Mouse (Mus musculus): ENCODE results near the gene Stx12. TPM values are rescaled to one million over a fixed set of nuclear protein-coding genes. Genes with fewer than 3 reads are reported as not detected.

Stx12 gene
- polyA plus RNA-seq, 1 experiment from 2014 or later, result 74.5 TPM

DNA sequence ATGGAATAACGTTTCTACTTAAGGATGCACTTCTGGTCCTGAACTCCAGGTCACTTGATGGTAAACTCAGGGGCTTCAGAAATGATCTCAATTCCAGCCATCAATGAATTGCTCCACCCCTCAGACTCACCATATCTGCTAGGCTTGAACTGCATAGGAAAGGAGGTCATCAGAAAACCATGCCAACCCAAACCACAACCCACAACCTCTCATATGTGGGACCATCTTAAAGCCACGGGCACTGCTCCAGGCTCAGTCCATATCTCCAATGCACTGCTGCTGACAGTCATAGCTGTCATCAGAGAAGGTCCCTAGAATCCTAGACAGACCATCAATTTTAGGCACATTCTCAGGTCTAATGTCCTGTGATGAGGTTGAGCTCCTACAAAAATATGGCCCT lies 19.8 kb upstream of the Stx12 start:
- Histone ChIP-seq H3K9me3 (no peaks in the 10 kb centered on the region), H3K36me3 (peaks cover 82% of the 10 kb centered on the region), H3K4me3 (no peak overlapping the region), H3K4me1 (replicated peaks) (no peaks in the 10 kb centered on the region; the same call in 1 of the 2 replicates), H3K27me3 (ENCODE audit: insufficient read depth, poor library complexity, severe bottlenecking) (no peaks in the 10 kb centered on the region), H3K27ac (no peak overlapping the region)
- DNase-seq (ENCODE audit: low spot score), result no peak
- WGBS, result 93% methylated on average over 2 of the region's 2 CpGs

DNA sequence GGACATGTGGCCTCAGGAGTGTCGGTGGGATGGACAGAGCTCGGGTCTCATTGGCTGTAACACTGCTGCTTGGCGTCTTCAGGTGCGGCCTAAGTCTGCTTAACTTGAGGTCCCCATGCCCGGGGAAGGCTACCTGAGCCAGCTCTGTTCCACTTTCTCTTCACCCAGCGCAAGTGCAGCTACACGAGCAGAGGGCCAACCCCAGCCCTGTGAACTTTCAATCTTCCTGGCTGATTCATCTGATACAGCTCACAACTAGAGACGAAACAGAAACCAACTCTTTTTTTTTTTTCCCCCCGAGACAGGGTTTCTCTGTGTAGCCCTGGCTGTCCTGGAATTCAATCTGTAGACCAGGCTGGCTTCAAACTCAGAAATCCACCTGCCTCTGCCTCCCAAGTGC lies 13.9 kb upstream of the Stx12 start:
- H3K36me3 ChIP-seq, result peaks cover 36% of the 10 kb centered on the region
- H3K4me3 ChIP-seq, result no peak overlapping the region
- WGBS, result 89% methylated on average over 9 of the region's 9 CpGs
- peaks cover 4% of the 10 kb centered on the region; the same call in 1 of the 2 replicates for H3K27me3 ChIP-seq (ENCODE audit: insufficient read depth, poor library complexity, severe bottlenecking)
- DNase-seq (ENCODE audit: low spot score), result no peak
- no peak overlapping the region for H3K27ac ChIP-seq
- no peaks in the 10 kb centered on the region for H3K9me3 ChIP-seq
- no peaks in the 10 kb centered on the region for H3K4me1 ChIP-seq (replicated peaks)

GRCm38 (mm10) chr4:132894402-132894801 lies 10.1 kb upstream of the Stx12 start:
- Histone ChIP-seq H3K4me3 (no peak overlapping the region), H3K4me1 (replicated peaks) (no peaks in the 10 kb centered on the region), H3K36me3 (no peaks in the 10 kb centered on the region), H3K27ac (no peak overlapping the region), H3K9me3 (no peaks in the 10 kb centered on the region), H3K27me3 (ENCODE audit: insufficient read depth, poor library complexity, severe bottlenecking) (peaks cover 4% of the 10 kb centered on the region; the same call in 1 of the 2 replicates)
- 20% methylated on average over 7 of the region's 7 CpGs for WGBS
- no peak for DNase-seq (ENCODE audit: low spot score)

GRCm38 (mm10) chr4:132884844-132885374 lies 600 bp upstream of the Stx12 start:
- H3K4me1 ChIP-seq (replicated peaks), result peaks cover 26% of the 10 kb centered on the region
- no peak for DNase-seq (ENCODE audit: low spot score)
- peaks cover 11% of the 10 kb centered on the region for H3K36me3 ChIP-seq
- H3K9me3 ChIP-seq, result no peaks in the 10 kb centered on the region
- H3K4me3 ChIP-seq, result peak overlapping the region; percentile 87
- no peaks in the 10 kb centered on the region for H3K27me3 ChIP-seq (ENCODE audit: insufficient read depth, poor library complexity, severe bottlenecking)
- H3K27ac ChIP-seq, result peak overlapping the region; percentile 94
- 17% methylated on average over 9 of the region's 9 CpGs for WGBS

- no peak for DNase-seq (ENCODE audit: low spot score)
- Histone ChIP-seq H3K4me3 (peak overlapping the region; percentile 87), H3K27me3 (ENCODE audit: insufficient read depth, poor library complexity, severe bottlenecking) (no peaks in the 10 kb centered on the region), H3K27ac (peak overlapping the region; percentile 94), H3K36me3 (peaks cover 16% of the 10 kb centered on the region), H3K4me1 (replicated peaks) (peaks cover 26% of the 10 kb centered on the region), H3K9me3 (no peaks in the 10 kb centered on the region)
- 7% methylated on average over 21 of the region's 21 CpGs for WGBS
These were observed 697 bp downstream of the Stx12 start for GRCm38 (mm10) chr4:132883561-132884063.

GRCm38 (mm10) chr4:132874363-132875097 lies 9.8 kb downstream of the Stx12 start:
- 93% methylated on average over 7 of the region's 7 CpGs for WGBS
- no peaks in the 10 kb centered on the region for H3K4me1 ChIP-seq (replicated peaks)
- DNase-seq (ENCODE audit: low spot score), result no peak

DNA sequence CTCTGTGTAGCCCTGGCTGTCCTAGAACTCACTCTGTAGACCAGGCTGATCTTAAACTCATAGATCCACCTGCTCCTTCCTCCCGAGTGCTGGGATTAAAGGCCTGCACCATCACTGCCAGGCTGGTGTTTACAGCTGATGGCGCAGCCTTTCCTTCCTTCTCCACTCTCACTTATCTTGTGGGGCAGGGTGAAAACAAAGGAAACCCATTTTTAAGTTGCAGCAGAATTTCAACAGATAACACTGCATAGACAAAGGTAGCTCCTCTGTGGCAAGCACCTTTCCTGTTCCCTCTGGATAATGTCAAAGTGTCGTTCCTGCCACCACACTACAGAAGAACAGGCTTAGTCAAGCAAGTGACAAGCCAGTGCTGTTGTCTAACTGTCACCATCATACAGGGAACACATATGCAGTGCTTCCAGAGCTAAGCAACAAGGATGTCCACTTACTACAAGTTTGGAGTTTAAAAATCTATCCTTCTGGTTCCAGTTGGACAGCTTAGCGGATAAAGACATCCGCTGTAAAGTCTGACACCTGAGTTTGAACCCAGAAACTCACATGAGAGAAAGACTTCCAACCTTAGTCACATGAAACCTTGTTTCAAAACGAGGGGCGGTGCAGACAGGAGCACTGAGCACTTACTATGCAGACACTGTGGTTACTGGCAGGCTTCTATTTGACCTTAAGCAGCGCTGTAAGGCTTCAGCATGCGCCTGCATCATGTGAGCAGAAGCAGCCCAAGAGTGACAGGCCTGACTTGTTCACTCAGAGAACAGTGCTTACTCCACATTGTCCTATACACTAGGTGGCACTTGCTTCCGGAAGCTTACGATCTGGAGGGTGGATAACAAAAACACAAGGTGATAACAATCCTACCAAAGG lies 10.6 kb downstream of the Stx12 start:
- Histone ChIP-seq H3K4me1 (replicated peaks) (no peaks in the 10 kb centered on the region), H3K36me3 (peaks cover 41% of the 10 kb centered on the region), H3K9me3 (no peaks in the 10 kb centered on the region), H3K27me3 (ENCODE audit: insufficient read depth, poor library complexity, severe bottlenecking) (no peaks in the 10 kb centered on the region), H3K4me3 (no peak overlapping the region), H3K27ac (no peak overlapping the region)
- no peak for DNase-seq (ENCODE audit: low spot score)
- WGBS, result 91% methylated on average over 11 of the region's 11 CpGs

More at GRCm38 (mm10) chr4:132874363-132875097, 9.8 kb downstream of the Stx12 start:
- no peaks in the 10 kb centered on the region for H3K27me3 ChIP-seq (ENCODE audit: insufficient read depth, poor library complexity, severe bottlenecking)
- H3K9me3 ChIP-seq, result no peaks in the 10 kb centered on the region
- no peak overlapping the region for H3K4me3 ChIP-seq
- no peak overlapping the region for H3K27ac ChIP-seq
- H3K36me3 ChIP-seq, result peaks cover 35% of the 10 kb centered on the region

DNA sequence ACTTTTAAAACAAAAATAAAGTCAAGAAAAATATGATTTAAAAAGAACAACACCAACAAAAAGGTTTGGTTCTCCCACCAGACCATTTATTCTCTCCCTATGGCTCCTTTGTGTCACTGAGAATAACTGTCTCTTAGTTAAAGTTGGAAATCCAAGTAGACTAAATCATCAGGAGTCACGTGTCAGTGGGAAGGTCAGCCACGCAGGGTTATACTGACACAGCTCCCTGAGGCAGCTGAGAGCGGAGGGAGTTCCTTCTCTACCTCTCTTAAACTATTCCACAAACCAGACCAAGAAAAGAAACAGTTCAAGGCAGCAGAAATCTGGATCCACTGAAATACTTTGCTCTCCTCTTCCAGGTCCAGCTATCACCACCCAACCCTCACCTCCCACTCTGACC lies 13.2 kb downstream of the Stx12 start:
- Histone ChIP-seq H3K36me3 (peaks cover 67% of the 10 kb centered on the region), H3K27me3 (ENCODE audit: insufficient read depth, poor library complexity, severe bottlenecking) (no peaks in the 10 kb centered on the region), H3K4me3 (no peak overlapping the region), H3K4me1 (replicated peaks) (no peaks in the 10 kb centered on the region), H3K9me3 (no peaks in the 10 kb centered on the region), H3K27ac (no peak overlapping the region)
- 98% methylated on average over 3 of the region's 3 CpGs for WGBS
- DNase-seq (ENCODE audit: low spot score), result no peak

- Histone ChIP-seq H3K36me3 (peaks cover 95% of the 10 kb centered on the region), H3K4me1 (replicated peaks) (no peaks in the 10 kb centered on the region), H3K27me3 (ENCODE audit: insufficient read depth, poor library complexity, severe bottlenecking) (no peaks in the 10 kb centered on the region), H3K4me3 (no peak overlapping the region), H3K9me3 (no peaks in the 10 kb centered on the region), H3K27ac (no peak overlapping the region)
- WGBS, result 93% methylated on average over 2 of the region's 2 CpGs
- no peak for DNase-seq (ENCODE audit: low spot score)
These were observed 19.5 kb downstream of the Stx12 start for GRCm38 (mm10) chr4:132864856-132865255.

- Histone ChIP-seq H3K9me3 (no peaks in the 10 kb centered on the region), H3K4me1 (replicated peaks) (no peaks in the 10 kb centered on the region), H3K36me3 (peaks cover 95% of the 10 kb centered on the region), H3K27ac (no peak overlapping the region), H3K4me3 (no peak overlapping the region), H3K27me3 (ENCODE audit: insufficient read depth, poor library complexity, severe bottlenecking) (no peaks in the 10 kb centered on the region)
- WGBS, result 94% methylated on average over 13 of the region's 13 CpGs
- no peak for DNase-seq (ENCODE audit: low spot score)
These were observed 21.3 kb downstream of the Stx12 start for GRCm38 (mm10) chr4:132863012-132863411.

DNA sequence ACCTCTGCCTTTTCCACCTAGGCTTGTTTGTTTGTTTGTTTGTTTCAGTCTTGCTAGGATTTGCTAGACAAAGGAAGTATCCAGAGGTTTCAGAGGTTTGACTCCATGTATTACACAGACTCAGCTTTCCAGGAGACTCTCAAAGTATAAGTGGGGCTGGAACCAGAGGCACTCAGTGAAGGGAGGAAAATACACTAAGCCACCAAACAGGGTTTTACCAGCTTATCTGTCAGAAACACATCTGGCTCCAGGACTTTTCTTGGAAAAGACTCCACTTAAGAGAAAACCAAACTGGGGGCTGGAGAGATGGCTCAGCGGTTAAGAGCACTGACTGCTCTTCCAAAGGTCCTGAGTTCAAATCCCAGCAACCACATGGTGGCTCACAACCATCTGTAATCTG lies 23.4 kb downstream of the Stx12 start:
- no peak overlapping the region for H3K27ac ChIP-seq
- H3K36me3 ChIP-seq, result peaks cover 95% of the 10 kb centered on the region
- no peak for DNase-seq (ENCODE audit: low spot score)
- H3K4me3 ChIP-seq, result no peak overlapping the region
- 85% methylated on average over 1 of the region's 1 CpGs for WGBS
- H3K27me3 ChIP-seq (ENCODE audit: insufficient read depth, poor library complexity, severe bottlenecking), result no peaks in the 10 kb centered on the region
- no peaks in the 10 kb centered on the region for H3K9me3 ChIP-seq
- H3K4me1 ChIP-seq (replicated peaks), result no peaks in the 10 kb centered on the region

- no peak for DNase-seq (ENCODE audit: low spot score)
- WGBS, result 90% methylated on average over 1 of the region's 1 CpGs
- Histone ChIP-seq H3K9me3 (no peaks in the 10 kb centered on the region), H3K4me1 (replicated peaks) (peaks cover 22% of the 10 kb centered on the region), H3K27me3 (ENCODE audit: insufficient read depth, poor library complexity, severe bottlenecking) (no peaks in the 10 kb centered on the region), H3K27ac (peak overlapping the region; percentile 94), H3K4me3 (peak overlapping the region; percentile 86), H3K36me3 (peaks cover 37% of the 10 kb centered on the region)
These were observed 40.6 kb downstream of the Stx12 start for GRCm38 (mm10) chr4:132843705-132844071.

Measured in hindbrain, embryonic 10.5 days (tissue).